Mouse (Mus musculus): Measurements from ENCODE around the gene Tex45. TPM values are rescaled to one million over a fixed set of nuclear protein-coding genes. Genes with fewer than 3 reads are reported as not detected.

Tex45 gene
- polyA plus RNA-seq, 1 experiment from 2014 or later, result 0.10 TPM

- no peak for DNase-seq (ENCODE audit: low spot score)
- peaks cover 47% of the 10 kb centered on the region for H3K36me3 ChIP-seq (replicated peaks)
- WGBS, result 96% methylated on average over 44 of the region's 44 CpGs
- peaks cover 20% of the 10 kb centered on the region for H3K4me1 ChIP-seq
- no peak overlapping the region for H3K27ac ChIP-seq (replicated peaks)
- no peaks in the 10 kb centered on the region for H3K27me3 ChIP-seq (replicated peaks; ENCODE audit: low read depth, poor library complexity, severe bottlenecking)
- peaks cover 24% of the 10 kb centered on the region for H3K9me3 ChIP-seq
- H3K4me3 ChIP-seq, result peak overlapping the region; percentile 3; the same call in 1 of the 2 replicates
Measured at GRCm38 (mm10) chr8:3495578-3496427, 25.1 kb downstream of the Tex45 start.

- Histone ChIP-seq H3K27me3 (replicated peaks; ENCODE audit: low read depth, poor library complexity, severe bottlenecking) (no peaks in the 10 kb centered on the region), H3K36me3 (replicated peaks) (peaks cover 47% of the 10 kb centered on the region), H3K4me3 (0 out of 2 replicates have a peak overlapping the region, but pooled peaks have one; percentile 3), H3K9me3 (peaks cover 24% of the 10 kb centered on the region), H3K27ac (replicated peaks) (no peak overlapping the region), H3K4me1 (peaks cover 25% of the 10 kb centered on the region)
- WGBS, result 92% methylated on average over 15 of the region's 15 CpGs
- DNase-seq (ENCODE audit: low spot score), result no peak
Measured at GRCm38 (mm10) chr8:3496428-3496748, 25.7 kb downstream of the Tex45 start.

GRCm38 (mm10) chr8:3498583-3498982, 27.9 kb downstream of the Tex45 start:
- DNase-seq (ENCODE audit: low spot score), result no peak
- 88% methylated on average over 3 of the region's 3 CpGs for WGBS
- H3K27me3 ChIP-seq (replicated peaks; ENCODE audit: low read depth, poor library complexity, severe bottlenecking), result no peaks in the 10 kb centered on the region
- no peak overlapping the region for H3K27ac ChIP-seq (replicated peaks)
- H3K4me1 ChIP-seq, result peaks cover 30% of the 10 kb centered on the region
- H3K9me3 ChIP-seq, result peaks cover 24% of the 10 kb centered on the region
- H3K36me3 ChIP-seq (replicated peaks), result peaks cover 47% of the 10 kb centered on the region
- no peak overlapping the region for H3K4me3 ChIP-seq

GRCm38 (mm10) chr8:3499751-3500150, 29.1 kb downstream of the Tex45 start:
- no peak for DNase-seq (ENCODE audit: low spot score)
- WGBS, result 8% methylated on average over 8 of the region's 8 CpGs
- peak overlapping the region; percentile 94 for H3K27ac ChIP-seq (replicated peaks)
- H3K4me3 ChIP-seq, result peak overlapping the region; percentile 85
- H3K9me3 ChIP-seq, result peaks cover 20% of the 10 kb centered on the region
- no peaks in the 10 kb centered on the region for H3K27me3 ChIP-seq (replicated peaks; ENCODE audit: low read depth, poor library complexity, severe bottlenecking)
- H3K36me3 ChIP-seq (replicated peaks), result peaks cover 43% of the 10 kb centered on the region
- peaks cover 21% of the 10 kb centered on the region for H3K4me1 ChIP-seq

GRCm38 (mm10) chr8:3500235-3501090, 29.8 kb downstream of the Tex45 start, which contains the start of gene Mcoln1:
TSS of gene Mcoln1 (plus strand) at chr8:3500457.
- H3K4me1 ChIP-seq, result peaks cover 21% of the 10 kb centered on the region
- H3K27me3 ChIP-seq (replicated peaks; ENCODE audit: low read depth, poor library complexity, severe bottlenecking), result no peaks in the 10 kb centered on the region
- H3K27ac ChIP-seq (replicated peaks), result peak within 1 kb of the TSS; percentile 94
- peak within 1 kb of the TSS; percentile 85 for H3K4me3 ChIP-seq
- H3K36me3 ChIP-seq (replicated peaks), result peaks cover 37% of the 10 kb centered on the region
- peak; percentile 98 for DNase-seq (ENCODE audit: low spot score)
- peaks cover 13% of the 10 kb centered on the region for H3K9me3 ChIP-seq
- under 1% methylated on average over 70 of the region's 70 CpGs for WGBS

GRCm38 (mm10) chr8:3502217-3502616, 31.6 kb downstream of the Tex45 start:
- WGBS, result 71% methylated on average over 4 of the region's 4 CpGs
- no peaks in the 10 kb centered on the region for H3K9me3 ChIP-seq
- H3K36me3 ChIP-seq (replicated peaks), result peaks cover 37% of the 10 kb centered on the region
- no peak overlapping the region for H3K27ac ChIP-seq (replicated peaks)
- DNase-seq (ENCODE audit: low spot score), result no peak
- H3K4me3 ChIP-seq, result 0 out of 2 replicates have a peak overlapping the region, but pooled peaks have one; percentile 11
- no peaks in the 10 kb centered on the region for H3K27me3 ChIP-seq (replicated peaks; ENCODE audit: low read depth, poor library complexity, severe bottlenecking)
- H3K4me1 ChIP-seq, result peaks cover 19% of the 10 kb centered on the region

- H3K4me3 ChIP-seq, result no peak overlapping the region
- no peak overlapping the region for H3K27ac ChIP-seq (replicated peaks)
- H3K9me3 ChIP-seq, result no peaks in the 10 kb centered on the region
- no peaks in the 10 kb centered on the region for H3K4me1 ChIP-seq
- 86% methylated on average over 6 of the region's 6 CpGs for WGBS
- no peak for DNase-seq (ENCODE audit: low spot score)
- H3K27me3 ChIP-seq (replicated peaks; ENCODE audit: low read depth, poor library complexity, severe bottlenecking), result no peaks in the 10 kb centered on the region
- peaks cover 80% of the 10 kb centered on the region for H3K36me3 ChIP-seq (replicated peaks)
Measured at GRCm38 (mm10) chr8:3507979-3508754, 37.5 kb downstream of the Tex45 start.

- peak overlapping the region; percentile 70 for H3K4me3 ChIP-seq
- WGBS, result 35% methylated on average over 13 of the region's 13 CpGs
- peaks cover 22% of the 10 kb centered on the region for H3K4me1 ChIP-seq
- no peaks in the 10 kb centered on the region for H3K27me3 ChIP-seq (replicated peaks; ENCODE audit: low read depth, poor library complexity, severe bottlenecking)
- H3K27ac ChIP-seq (replicated peaks), result peak overlapping the region; percentile 81
- DNase-seq (ENCODE audit: low spot score), result no peak
- H3K36me3 ChIP-seq (replicated peaks), result peaks cover 48% of the 10 kb centered on the region
- no peaks in the 10 kb centered on the region for H3K9me3 ChIP-seq
Measured at GRCm38 (mm10) chr8:3514681-3515247, 44.1 kb downstream of the Tex45 start.

- Histone ChIP-seq H3K4me3 (peak within 1 kb of the TSS; percentile 70), H3K36me3 (replicated peaks) (peaks cover 43% of the 10 kb centered on the region), H3K27ac (replicated peaks) (peak within 1 kb of the TSS; percentile 81), H3K4me1 (peaks cover 22% of the 10 kb centered on the region), H3K27me3 (replicated peaks; ENCODE audit: low read depth, poor library complexity, severe bottlenecking) (no peaks in the 10 kb centered on the region), H3K9me3 (no peaks in the 10 kb centered on the region)
- under 1% methylated on average over 25 of the region's 25 CpGs for WGBS
- peak; percentile 91 for DNase-seq (ENCODE audit: low spot score)
Measured at GRCm38 (mm10) chr8:3515260-3515671, 44.6 kb downstream of the Tex45 start, which contains the start of gene Pnpla6. TSS of gene Pnpla6 (plus strand) at chr8:3515384.

- Histone ChIP-seq H3K4me3 (peak overlapping the region; percentile 70), H3K4me1 (peaks cover 22% of the 10 kb centered on the region), H3K36me3 (replicated peaks) (peaks cover 37% of the 10 kb centered on the region), H3K27me3 (replicated peaks; ENCODE audit: low read depth, poor library complexity, severe bottlenecking) (no peaks in the 10 kb centered on the region), H3K27ac (replicated peaks) (peak overlapping the region; percentile 81), H3K9me3 (no peaks in the 10 kb centered on the region)
- peak; percentile 68 for DNase-seq (ENCODE audit: low spot score)
- WGBS, result under 1% methylated on average over 25 of the region's 25 CpGs
Measured at GRCm38 (mm10) chr8:3515771-3516417, 45.2 kb downstream of the Tex45 start.

- peak; percentile 91 for DNase-seq (ENCODE audit: low spot score)
- peak overlapping the region; percentile 81 for H3K27ac ChIP-seq (replicated peaks)
- peak overlapping the region; percentile 70 for H3K4me3 ChIP-seq
- no peaks in the 10 kb centered on the region for H3K9me3 ChIP-seq
- no peaks in the 10 kb centered on the region for H3K27me3 ChIP-seq (replicated peaks; ENCODE audit: low read depth, poor library complexity, severe bottlenecking)
- peaks cover 22% of the 10 kb centered on the region for H3K4me1 ChIP-seq
- peaks cover 35% of the 10 kb centered on the region for H3K36me3 ChIP-seq (replicated peaks)
- 2% methylated on average over 36 of the region's 36 CpGs for WGBS
Measured at GRCm38 (mm10) chr8:3516450-3517116, 45.9 kb downstream of the Tex45 start.
